Comparison of ENCODE assay signal across 17 mouse cellular contexts in genomic region chr10:85371309-85371708, GRCm38 (mm10). TPM values are rescaled to one million over a fixed set of nuclear protein-coding genes. Genes with fewer than 3 reads are reported as not detected.
A peak's percentile ranks its signal among the peaks of the same experiment; 100 is the strongest.
DNase-seq lines count a peak whose midpoint lies in the region; ATAC-seq lines count a peak whose summit lies in the region.
"Had no signal": no experiment of that assay in that cellular context is flagged by ENCODE, and none has a peak within 500 bp of the region (broad histone marks: within the 10 kb centered on the region; RNA-seq: fewer than 3 reads in every experiment).

No protein-coding gene starts in this region.

- DNase-seq in adrenal gland, adult 2 months = peak; percentile 10
- no peak for DNase-seq in adrenal gland, postnatal 4 days (ENCODE audit: low spot score in 2 of 2)
- DNase-seq in heart, adult 8-10 months (ENCODE audit: low spot score) = peak; percentile 34
- DNase-seq in heart, postnatal 36 days = no peak
- DNase-seq in kidney, postnatal 14 days = peak; percentile 3
- peak; percentile 43 to 48 for DNase-seq in urinary bladder, postnatal 36 days (ENCODE audit: low spot score in 2 of 2)
- DNase-seq in urinary bladder, postnatal 10 days (ENCODE audit: low spot score) = no peak
- DNase-seq: cerebellum, adult 2 months; right cerebral cortex, postnatal 25 days; thymus, adult 18-20 months; thymus, postnatal 4 days had no signal

- H3K36me3 ChIP-seq in kidney, embryonic 16.5 days (ENCODE audit: insufficient read depth, low read length) = no peaks in the 10 kb centered on the region
- H3K36me3 ChIP-seq: forebrain, embryonic 12.5 days; limb, embryonic 12.5 days had no signal

- no peak overlapping the region for H3K27ac ChIP-seq in kidney, embryonic 16.5 days (ENCODE audit: low read length)
- H3K27ac ChIP-seq: forebrain, embryonic 12.5 days; limb, embryonic 12.5 days; liver, embryonic 14.5 days had no signal

- no peaks in the 10 kb centered on the region for H3K27me3 ChIP-seq in kidney, embryonic 16.5 days (ENCODE audit: insufficient read depth, low read length)
- H3K27me3 ChIP-seq: limb, embryonic 12.5 days; Patski had no signal

- intact Hi-C loops in heart, postnatal 36 days (cut with DNase I) = no loop called here

- 73% methylated on average over 2 of the region's 2 CpGs for WGBS in kidney, embryonic 16.5 days

- ATAC-seq in kidney, embryonic 16.5 days (ENCODE audit: low FRiP score, low TSS enrichment) = no peak
- ATAC-seq: Patski had no signal

- H3K4me1 ChIP-seq in kidney, embryonic 16.5 days (ENCODE audit: insufficient read depth, low read length) = no peaks in the 10 kb centered on the region
- H3K4me1 ChIP-seq: forebrain, embryonic 12.5 days; limb, embryonic 12.5 days had no signal

- no peaks in the 10 kb centered on the region for H3K9me3 ChIP-seq in kidney, embryonic 16.5 days (ENCODE audit: low read length)
- H3K9me3 ChIP-seq: limb, embryonic 12.5 days had no signal

- no peak overlapping the region for H3K4me3 ChIP-seq in kidney, embryonic 16.5 days (ENCODE audit: low read length)
- H3K4me3 ChIP-seq: forebrain, embryonic 12.5 days; limb, embryonic 12.5 days had no signal

- H3K9ac ChIP-seq in kidney, embryonic 16.5 days (replicated peaks; ENCODE audit: low read length) = no peak overlapping the region
- H3K9ac ChIP-seq: forebrain, embryonic 12.5 days; limb, embryonic 12.5 days; liver, embryonic 14.5 days had no signal

- no peak overlapping the region for H3K4me2 ChIP-seq in kidney, embryonic 16.5 days (replicated peaks; ENCODE audit: low read depth, low read length)
- H3K4me2 ChIP-seq: forebrain, embryonic 12.5 days; limb, embryonic 12.5 days; midbrain, embryonic 11.5 days had no signal

RNA-seq across cellular contexts. Expression of gene Btbd11, which starts 15.3 kb away (rescaled TPM):
- 1 to 10 TPM; 5.7 to 10.0 TPM for total RNA-seq in adrenal gland, adult 2 months (2021)
- 12.7 and 14.6 TPM in 2 replicates for polyA plus RNA-seq in adrenal gland, adult 2 months (2012; rRNA removed)
- total RNA-seq in adrenal gland, postnatal 4 days (2021) = 1 to 10 TPM; 8.6 to 9.0 TPM
- total RNA-seq in heart, adult 8-10 months (2022) = 1 to 10 TPM; 2.3 to 3.0 (median 2.9) TPM
- 1 to 10 TPM; 1.1 to 1.4 TPM for total RNA-seq in heart, postnatal 36 days (2021)
- polyA plus RNA-seq in kidney, embryonic 16.5 days (2015; fragmentation: Nextera tagmentation; extraction: Ambion mirVana) = 10.7 and 12.3 TPM in 2 replicates

Comparison
In these comparisons a context has a peak if more than half of its experiments do, and no peak if none do; other contexts are left out.
1. DNase-seq: peak in adrenal gland, adult 2 months (single experiment), heart, adult 8-10 months (single experiment), kidney, postnatal 14 days (single experiment) and urinary bladder, postnatal 36 days (2 of 2); none in adrenal gland, postnatal 4 days (0 of 2), heart, postnatal 36 days (0 of 2) and urinary bladder, postnatal 10 days (single experiment).